Mouse (Mus musculus) lung, adult 2 months (tissue): Measurements from ENCODE around the gene Tm6sf1.

ENCODE experiments used
- CTCF ChIP-seq: fragments of 200-500 bp; IDR thresholded peaks from 2 replicates; pipeline ENCODE4 v1.5.1; 2011; ENCODE audit warnings: mild to moderate bottlenecking, low read length, control low read depth; ENCODE audit not compliant: insufficient read depth
- POLR2A ChIP-seq: fragments of 200-500 bp; IDR thresholded peaks from 2 replicates; pipeline ENCODE4 v1.6.1; 2011; ENCODE audit warnings: low read depth, mild to moderate bottlenecking, control low read depth, low read length, borderline replicate concordance; ENCODE audit errors: extremely low read depth

DNA sequence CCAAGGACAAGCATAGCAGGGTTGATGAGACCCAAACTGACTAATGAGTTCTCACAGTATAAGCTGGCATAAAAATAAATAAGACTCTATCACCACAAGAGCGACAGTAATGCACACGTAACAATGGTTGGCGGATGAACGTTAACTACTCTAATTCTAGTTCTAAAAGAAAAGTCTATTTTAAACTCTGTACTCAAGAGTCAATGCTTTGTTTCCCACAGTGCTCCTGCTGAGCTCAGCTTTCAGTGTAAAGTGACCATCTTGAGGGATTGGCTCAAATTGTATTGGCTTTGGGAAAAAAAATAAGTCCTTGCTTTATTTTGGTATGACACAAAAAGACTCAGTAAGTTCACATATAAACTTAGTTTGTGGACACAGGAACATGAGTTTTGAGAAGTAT, 26.3 kb downstream of the Tm6sf1 start:
- TF ChIP-seq CTCF = no peak
- no peak for TF ChIP-seq POLR2A
